Mouse (Mus musculus): ENCODE measurements around the gene Apbb1ip.
"Not testable (repeated sequence)": the region's sequence is repeated elsewhere in the genome, so short reads cannot be mapped to it uniquely, and the experiment has no call there.

Gene Apbb1ip

GRCm38 (mm10) chr2:22822293-22822692, 48.4 kb downstream of the Apbb1ip start:
- no peak for DNase-seq (ENCODE audit: low spot score)

GRCm38 (mm10) chr2:22845514-22845913, 71.6 kb downstream of the Apbb1ip start:
- DNase-seq (ENCODE audit: low spot score): no peak

GRCm38 (mm10) chr2:22851900-22852299, 78.0 kb downstream of the Apbb1ip start:
- no peak for DNase-seq (ENCODE audit: low spot score)

GRCm38 (mm10) chr2:22857501-22857900, 83.6 kb downstream of the Apbb1ip start:
- DNase-seq (ENCODE audit: low spot score): no peak

GRCm38 (mm10) chr2:22862194-22862593, 88.3 kb downstream of the Apbb1ip start:
- no peak for DNase-seq (ENCODE audit: low spot score)

GRCm38 (mm10) chr2:22864394-22865037, 90.6 kb downstream of the Apbb1ip start:
- peak; percentile 65 for DNase-seq (ENCODE audit: low spot score)

GRCm38 (mm10) chr2:22865818-22866217, 91.9 kb downstream of the Apbb1ip start:
- no peak for DNase-seq (ENCODE audit: low spot score)

- DNase-seq (ENCODE audit: low spot score): no peak
Measured at GRCm38 (mm10) chr2:22866894-22867424, 93.1 kb downstream of the Apbb1ip start.

- DNase-seq (ENCODE audit: low spot score): no peak
Measured at GRCm38 (mm10) chr2:22873159-22873558, 99.3 kb downstream of the Apbb1ip start.

GRCm38 (mm10) chr2:22874628-22875027, 100.7 kb downstream of the Apbb1ip start:
- DNase-seq (ENCODE audit: low spot score): peak; percentile 7

GRCm38 (mm10) chr2:22876614-22877013, 102.7 kb downstream of the Apbb1ip start:
- DNase-seq (ENCODE audit: low spot score): no peak

- DNase-seq (ENCODE audit: low spot score): no peak
Measured at GRCm38 (mm10) chr2:22878781-22879180, 104.9 kb downstream of the Apbb1ip start.

GRCm38 (mm10) chr2:22880726-22881125, 106.8 kb downstream of the Apbb1ip start:
- DNase-seq (ENCODE audit: low spot score): not testable (repeated sequence)

- no peak for DNase-seq (ENCODE audit: low spot score)
Measured at GRCm38 (mm10) chr2:22894932-22895281, 121.0 kb downstream of the Apbb1ip start.

- DNase-seq (ENCODE audit: low spot score): peak; percentile 89
Measured at GRCm38 (mm10) chr2:22895282-22896273, 121.7 kb downstream of the Apbb1ip start, which contains the start of gene Pdss1. Pdss1 (plus strand) TSS chr2:22895522.

- DNase-seq (ENCODE audit: low spot score): no peak
Measured at GRCm38 (mm10) chr2:22903947-22904346, 130.1 kb downstream of the Apbb1ip start.

- no peak for DNase-seq (ENCODE audit: low spot score)
Measured at GRCm38 (mm10) chr2:22914421-22914820, 140.5 kb downstream of the Apbb1ip start.

- DNase-seq (ENCODE audit: low spot score): no peak
Measured at GRCm38 (mm10) chr2:22918651-22919050, 144.8 kb downstream of the Apbb1ip start.
